8 mouse cellular contexts compared by ENCODE assay signal in genomic region chr10:128524732-128525662, GRCm38 (mm10). TPM values are rescaled to one million over a fixed set of nuclear protein-coding genes. Genes with fewer than 3 reads are reported as not detected.
DNase-seq lines count a peak whose midpoint lies in the region; ATAC-seq and TF ChIP-seq lines count a peak whose summit lies in the region.

No protein-coding gene starts in this region.

- H3K4me2 ChIP-seq in embryonic facial prominence, embryonic 14.5 days (ENCODE audit: low read depth, low read length), result peak overlapping the region; percentile 97
- H3K4me2 ChIP-seq in heart, embryonic 16.5 days (ENCODE audit: low read depth, low read length), result peak overlapping the region; percentile 99

- no peak for TF ChIP-seq POLR2A in ES-Bruce4 (IDR thresholded peaks at IDR 0.05; ENCODE audit: insufficient read depth, low read length)

- no peaks in the 10 kb centered on the region for H3K27me3 ChIP-seq in ES-Bruce4 (ENCODE audit: control insufficient read depth, insufficient read depth, low read length, poor library complexity, severe bottlenecking)
- H3K27me3 ChIP-seq in embryonic facial prominence, embryonic 14.5 days (replicated peaks; ENCODE audit: control insufficient read depth, insufficient read depth, low read length), result peaks cover 11% of the 10 kb centered on the region; the same call in 1 of the 2 replicates
- H3K27me3 ChIP-seq in heart, embryonic 16.5 days (ENCODE audit: control insufficient read depth, insufficient read depth, low read length), result no peaks in the 10 kb centered on the region

- H3K9me3 ChIP-seq in ES-Bruce4 (replicated peaks; ENCODE audit: control insufficient read depth, insufficient read depth, low read length, poor library complexity, severe bottlenecking), result no peaks in the 10 kb centered on the region
- no peaks in the 10 kb centered on the region for H3K9me3 ChIP-seq in embryonic facial prominence, embryonic 14.5 days (ENCODE audit: control insufficient read depth, low read length)
- no peaks in the 10 kb centered on the region for H3K9me3 ChIP-seq in heart, embryonic 16.5 days (replicated peaks; ENCODE audit: control insufficient read depth, low read length)

- H3K4me3 ChIP-seq in ES-Bruce4 (ENCODE audit: low read depth, low read length), result peak overlapping the region; percentile 85
- H3K4me3 ChIP-seq in embryonic facial prominence, embryonic 14.5 days (ENCODE audit: low read depth, low read length), result peak overlapping the region; percentile 82
- H3K4me3 ChIP-seq in heart, embryonic 16.5 days (ENCODE audit: low read length), result peak overlapping the region; percentile 95
- peak overlapping the region; percentile 95 for H3K4me3 ChIP-seq in macrophage (ENCODE audit: inconsistent target)

- ATAC-seq in embryonic facial prominence, embryonic 14.5 days (ENCODE audit: low read depth), result peak; percentile 27
- peak; percentile 20 for ATAC-seq in heart, embryonic 16.5 days (replicated peaks; ENCODE audit: extremely low read depth, insufficient read depth, low FRiP score)

- peak; percentile 52 to 71 for DNase-seq in adrenal gland, postnatal 36 days
- peak; percentile 76 for DNase-seq in embryonic facial prominence, embryonic 14.5 days (ENCODE audit: low spot score)
- peak; percentile 36 to 67 for DNase-seq in kidney, postnatal 36 days
- peak; percentile 52 for DNase-seq in right cerebral cortex, adult 18-20 months
- no peak for DNase-seq in layer of hippocampus, adult 8-10 months (ENCODE audit: low spot score in 2 of 2)

- WGBS in embryonic facial prominence, embryonic 14.5 days, result 1% methylated on average over 57 of the region's 58 CpGs
- under 1% methylated on average over 58 of the region's 58 CpGs for WGBS in heart, embryonic 16.5 days
- under 1% methylated on average over 58 of the region's 58 CpGs for WGBS in macrophage (ENCODE audit: missing documents)

- H3K4me1 ChIP-seq in ES-Bruce4 (ENCODE audit: control insufficient read depth, insufficient read depth, low read length), result no peaks in the 10 kb centered on the region
- 0 out of 2 replicates have a peak, but pooled peaks cover 8% of the 10 kb centered on the region for H3K4me1 ChIP-seq in embryonic facial prominence, embryonic 14.5 days (ENCODE audit: control insufficient read depth, insufficient read depth, low read length)
- peaks cover 7% of the 10 kb centered on the region for H3K4me1 ChIP-seq in heart, embryonic 16.5 days (ENCODE audit: control insufficient read depth, insufficient read depth, low read length)

- peaks cover 49% of the 10 kb centered on the region for H3K79me2 ChIP-seq in macrophage (ENCODE audit: inconsistent target)

- no peak; the same call in 1 of the 2 replicates for TF ChIP-seq EP300 in ES-Bruce4 (IDR thresholded peaks at IDR 0.05; ENCODE audit: insufficient read depth, low read depth, low read length)

- H3K9ac ChIP-seq in ES-Bruce4 (ENCODE audit: low read depth, poor library complexity, severe bottlenecking), result peak overlapping the region; percentile 75
- H3K9ac ChIP-seq in embryonic facial prominence, embryonic 14.5 days (ENCODE audit: low read depth, low read length), result peak overlapping the region; percentile 81
- peak overlapping the region; percentile 91 for H3K9ac ChIP-seq in heart, embryonic 16.5 days (ENCODE audit: low read length)

- no peak for TF ChIP-seq CTCF in ES-Bruce4 (IDR thresholded peaks at IDR 0.05; ENCODE audit: low read depth, low read length)

- H3K27ac ChIP-seq in ES-Bruce4 (ENCODE audit: insufficient read depth, low read length), result no peak overlapping the region
- H3K27ac ChIP-seq in embryonic facial prominence, embryonic 14.5 days (replicated peaks; ENCODE audit: low read depth, low read length), result peak overlapping the region; percentile 88
- H3K27ac ChIP-seq in heart, embryonic 16.5 days (ENCODE audit: low read length), result peak overlapping the region; percentile 88
- peak overlapping the region; percentile 76 for H3K27ac ChIP-seq in macrophage

- H3K36me3 ChIP-seq in ES-Bruce4 (ENCODE audit: control insufficient read depth, insufficient read depth, low read length, poor library complexity, severe bottlenecking) (no peaks in the 10 kb centered on the region), macrophage (ENCODE audit: inconsistent target) (peaks cover 24% of the 10 kb centered on the region; the same call in 1 of the 2 replicates)
- peaks cover 23% of the 10 kb centered on the region; the same call in 1 of the 2 replicates for H3K36me3 ChIP-seq in embryonic facial prominence, embryonic 14.5 days (ENCODE audit: control insufficient read depth, insufficient read depth, low read length)
- H3K36me3 ChIP-seq in heart, embryonic 16.5 days (ENCODE audit: control insufficient read depth, insufficient read depth), result peaks cover 13% of the 10 kb centered on the region

RNA-seq across cellular contexts. Expression of gene Esyt1, which starts 0.7 kb away (rescaled TPM):
- polyA plus RNA-seq in ES-Bruce4 (2011; ENCODE audit: insufficient read depth, insufficient read length, low read depth, missing spikeins), result 20.1 and 20.5 TPM in 2 replicates
- total RNA-seq in adrenal gland, postnatal 36 days (2021), result 10 to 100 TPM; 22.7 to 28.8 TPM
- 44.2 and 46.8 TPM in 2 replicates for polyA plus RNA-seq in embryonic facial prominence, embryonic 14.5 days (2014; fragmentation: Nextera tagmentation; extraction: Ambion mirVana)
- 22.5 and 25.7 TPM in 2 replicates for polyA plus RNA-seq in heart, embryonic 16.5 days (2015; fragmentation: Nextera tagmentation; extraction: Ambion mirVana)
- total RNA-seq in macrophage (2018; cell fraction: chromatin; rRNA removed), result 100 to 1,000 TPM in 18 of 26 experiments, 10 to 100 TPM in 8; 40.7 to 306 (median 194) TPM
- 100 to 1,000 TPM; 134 to 249 (median 192) TPM for total RNA-seq in macrophage (2018; cell fraction: cytosol; rRNA removed)
- total RNA-seq in macrophage (2018; cell fraction: nucleus; rRNA removed), result 100 to 1,000 TPM; 133 to 347 (median 250) TPM
- 147 to 161 TPM (median 155 TPM) in 3 replicates for polyA plus RNA-seq in macrophage (2018)
- 10 to 100 TPM in 2 of 4 experiments, 1 to 10 TPM in 2; 7.0 to 11.5 (median 9.3) TPM for total RNA-seq in layer of hippocampus, adult 8-10 months (2022)

RNA-seq across cellular contexts. Expression of gene Zc3h10, which starts 22.6 kb away (rescaled TPM):
- polyA plus RNA-seq in ES-Bruce4 (2011; ENCODE audit: insufficient read depth, insufficient read length, low read depth, missing spikeins) (22.4 and 24.6 TPM in 2 replicates), macrophage (2018) (6.7 to 13.0 TPM (median 9.6 TPM) in 3 replicates)
- total RNA-seq in adrenal gland, postnatal 36 days (2021), result 10 to 100 TPM; 11.9 to 15.2 TPM
- polyA plus RNA-seq in embryonic facial prominence, embryonic 14.5 days (2014; fragmentation: Nextera tagmentation; extraction: Ambion mirVana), result 11.4 and 12.5 TPM in 2 replicates
- polyA plus RNA-seq in heart, embryonic 16.5 days (2015; fragmentation: Nextera tagmentation; extraction: Ambion mirVana), result 8.4 and 9.5 TPM in 2 replicates
- total RNA-seq in macrophage (2018; cell fraction: chromatin; rRNA removed), result 10 to 100 TPM in 13 of 26 experiments, 1 to 10 TPM in 13; 4.7 to 15.2 (median 10.2) TPM
- total RNA-seq in macrophage (2018; cell fraction: cytosol; rRNA removed), result 10 to 100 TPM in 8 of 26 experiments, 1 to 10 TPM in 18; 6.1 to 12.6 (median 8.9) TPM
- total RNA-seq in macrophage (2018; cell fraction: nucleus; rRNA removed), result 10 to 100 TPM in 21 of 26 experiments, 1 to 10 TPM in 5; 7.0 to 15.7 (median 11.5) TPM
- total RNA-seq in layer of hippocampus, adult 8-10 months (2022), result 10 to 100 TPM; 12.7 to 17.0 (median 15.2) TPM

RNA-seq across cellular contexts. Expression of gene Rpl41, which starts 24.1 kb away (rescaled TPM):
- polyA plus RNA-seq in ES-Bruce4 (2011; ENCODE audit: insufficient read depth, insufficient read length, low read depth, missing spikeins) (3,771 and 3,978 TPM in 2 replicates), macrophage (2018) (1,107 to 2,183 TPM (median 2,047 TPM) in 3 replicates)
- 1,000 to 10,000 TPM; 2,845 to 2,862 TPM for total RNA-seq in adrenal gland, postnatal 36 days (2021)
- 4,564 and 5,119 TPM in 2 replicates for polyA plus RNA-seq in embryonic facial prominence, embryonic 14.5 days (2014; fragmentation: Nextera tagmentation; extraction: Ambion mirVana)
- polyA plus RNA-seq in heart, embryonic 16.5 days (2015; fragmentation: Nextera tagmentation; extraction: Ambion mirVana), result 1,776 and 2,205 TPM in 2 replicates
- 100 to 1,000 TPM in 19 of 26 experiments, 10 to 100 TPM in 7; 49.0 to 397 (median 132) TPM for total RNA-seq in macrophage (2018; cell fraction: chromatin; rRNA removed)
- 1,000 to 10,000 TPM; 2,339 to 5,146 (median 3,315) TPM for total RNA-seq in macrophage (2018; cell fraction: cytosol; rRNA removed)
- total RNA-seq in macrophage (2018; cell fraction: nucleus; rRNA removed), result 100 to 1,000 TPM; 236 to 704 (median 486) TPM
- 1,000 to 10,000 TPM; 1,259 to 1,817 (median 1,529) TPM for total RNA-seq in layer of hippocampus, adult 8-10 months (2022)

RNA-seq across cellular contexts. Expression of gene Myl6b, which starts 26.5 kb away (rescaled TPM):
- polyA plus RNA-seq in ES-Bruce4 (2011; ENCODE audit: insufficient read depth, insufficient read length, low read depth, missing spikeins) (9.0 and 12.8 TPM in 2 replicates), macrophage (2018) (0.73 to 1.7 TPM (median 1.4 TPM) in 3 replicates)
- total RNA-seq in adrenal gland, postnatal 36 days (2021), result 1 to 10 TPM; 5.6 to 6.1 TPM
- 5.6 and 6.8 TPM in 2 replicates for polyA plus RNA-seq in embryonic facial prominence, embryonic 14.5 days (2014; fragmentation: Nextera tagmentation; extraction: Ambion mirVana)
- polyA plus RNA-seq in heart, embryonic 16.5 days (2015; fragmentation: Nextera tagmentation; extraction: Ambion mirVana), result 4.2 and 4.4 TPM in 2 replicates
- total RNA-seq in macrophage (2018; cell fraction: chromatin; rRNA removed), result 1 to 10 TPM in 5 of 26 experiments, under 1 TPM in 5, not detected in 16; 0.68 to 4.6 (median 1.1) TPM
- 1 to 10 TPM; 1.9 to 3.5 (median 2.4) TPM for total RNA-seq in macrophage (2018; cell fraction: cytosol; rRNA removed)
- total RNA-seq in macrophage (2018; cell fraction: nucleus; rRNA removed), result 1 to 10 TPM in 8 of 26 experiments, under 1 TPM in 9, not detected in 9; 0.59 to 2.2 (median 1.00) TPM
- 10 to 100 TPM; 18.4 to 23.6 (median 22.6) TPM for total RNA-seq in layer of hippocampus, adult 8-10 months (2022)

RNA-seq across cellular contexts. Expression of gene Myl6, which starts 31.1 kb away (rescaled TPM):
- polyA plus RNA-seq in ES-Bruce4 (2011; ENCODE audit: insufficient read depth, insufficient read length, low read depth, missing spikeins) (642 and 680 TPM in 2 replicates), macrophage (2018) (1,390 to 2,190 TPM (median 1,921 TPM) in 3 replicates)
- total RNA-seq in adrenal gland, postnatal 36 days (2021), result 100 to 1,000 TPM; 812 to 946 TPM
- 1,095 and 1,174 TPM in 2 replicates for polyA plus RNA-seq in embryonic facial prominence, embryonic 14.5 days (2014; fragmentation: Nextera tagmentation; extraction: Ambion mirVana)
- polyA plus RNA-seq in heart, embryonic 16.5 days (2015; fragmentation: Nextera tagmentation; extraction: Ambion mirVana), result 945 and 1,125 TPM in 2 replicates
- total RNA-seq in macrophage (2018; cell fraction: chromatin; rRNA removed), result 100 to 1,000 TPM; 104 to 402 (median 256) TPM
- total RNA-seq in macrophage (2018; cell fraction: cytosol; rRNA removed), result 1,000 to 10,000 TPM in 24 of 26 experiments, 100 to 1,000 TPM in 2; 852 to 1,734 (median 1,138) TPM
- total RNA-seq in macrophage (2018; cell fraction: nucleus; rRNA removed), result 100 to 1,000 TPM; 190 to 507 (median 328) TPM
- 100 to 1,000 TPM; 486 to 591 (median 538) TPM for total RNA-seq in layer of hippocampus, adult 8-10 months (2022)

Comparison
In these comparisons a context has a peak if more than half of its experiments do, and no peak if none do; other contexts are left out.
1. DNase-seq: peak in adrenal gland, postnatal 36 days (2 of 2), embryonic facial prominence, embryonic 14.5 days (single experiment), kidney, postnatal 36 days (2 of 2) and right cerebral cortex, adult 18-20 months (single experiment); none in layer of hippocampus, adult 8-10 months (0 of 2).
2. Peak in every context shown above with its lines, with median percentiles within 50 percentile points of each other: H3K4me3 ChIP-seq and H3K9ac ChIP-seq.